Mouse (Mus musculus) ovary, postnatal 36 days (tissue): ENCODE measurements around the gene Rgs14.
A peak's percentile ranks its signal among the peaks of the same experiment; 100 is the strongest.

Source experiments
- DNase-seq: peaks from one replicate; pipeline ENCODE4 v3.0.0; 2022; ENCODE audit warnings: low spot score, mixed read lengths

Gene Rgs14

GRCm38 (mm10) chr13:55404853-55405782 is 35.6 kb downstream of the Rgs14 start:
- DNase-seq = peak; percentile 65

GRCm38 (mm10) chr13:55405783-55406390 is 36.4 kb downstream of the Rgs14 start:
- DNase-seq = no peak

GRCm38 (mm10) chr13:55407341-55407740 is 37.8 kb downstream of the Rgs14 start:
- DNase-seq = no peak

GRCm38 (mm10) chr13:55408546-55409120 is 39.1 kb downstream of the Rgs14 start:
- DNase-seq = no peak

- DNase-seq = no peak
Observed at GRCm38 (mm10) chr13:55411826-55412225, 42.3 kb downstream of the Rgs14 start.

GRCm38 (mm10) chr13:55412643-55413307 is 43.2 kb downstream of the Rgs14 start:
- DNase-seq = no peak

- no peak for DNase-seq
Observed at GRCm38 (mm10) chr13:55413333-55413732, 43.8 kb downstream of the Rgs14 start.

- peak; percentile 26 for DNase-seq
Observed at GRCm38 (mm10) chr13:55414743-55415380, 45.3 kb downstream of the Rgs14 start, which contains the start of gene Pfn3. Gene Pfn3, minus strand, starts transcription at chr13:55415232.

GRCm38 (mm10) chr13:55418004-55418403 is 48.5 kb downstream of the Rgs14 start:
- DNase-seq = peak; percentile 80

GRCm38 (mm10) chr13:55419142-55419541 is 49.6 kb downstream of the Rgs14 start:
- DNase-seq = no peak

- DNase-seq = no peak
Observed at GRCm38 (mm10) chr13:55420018-55420932, 50.7 kb downstream of the Rgs14 start.

GRCm38 (mm10) chr13:55420933-55421800 is 51.6 kb downstream of the Rgs14 start:
- DNase-seq = peak; percentile 65

GRCm38 (mm10) chr13:55426613-55427012 is 57.1 kb downstream of the Rgs14 start, which contains the start of gene F12:
Gene F12, minus strand, starts transcription at chr13:55426793.
- DNase-seq = no peak

GRCm38 (mm10) chr13:55429226-55429888 is 59.8 kb downstream of the Rgs14 start:
- no peak for DNase-seq

- DNase-seq = no peak
Observed at GRCm38 (mm10) chr13:55430566-55430965, 61.0 kb downstream of the Rgs14 start.

GRCm38 (mm10) chr13:55431889-55432685 is 62.6 kb downstream of the Rgs14 start:
- no peak for DNase-seq
